Mouse (Mus musculus) limb, embryonic 12.5 days (tissue): ENCODE measurements around the gene Ell. TPM values are rescaled to one million over a fixed set of nuclear protein-coding genes. Genes with fewer than 3 reads are reported as not detected.

Experiments
- ATAC-seq: fragments of 200-750 bp; cut with Nextera tagmentation; 2 replicates; pipeline ENCODE4 v1.8.0; 2017; ENCODE audit warnings: low read depth, moderate TSS enrichment; ENCODE audit not compliant: insufficient number of reproducible peaks, insufficient read depth, low FRiP score, low TSS enrichment
- H3K27ac ChIP-seq: fragments of 300-500 bp; sonication (generic); 2 replicates; pipeline ENCODE4 v1.5.1; 2016; ENCODE audit warnings: mild to moderate bottlenecking, moderate library complexity
- H3K27me3 ChIP-seq: fragments of 300-500 bp; sonication (generic); 2 replicates; pipeline ENCODE4 v1.6.1; 2016; ENCODE audit warnings: mild to moderate bottlenecking, moderate library complexity
- H3K36me3 ChIP-seq: fragments of 300-500 bp; sonication (generic); 2 replicates; pipeline ENCODE4 v1.6.1; 2016; ENCODE audit warnings: mild to moderate bottlenecking, moderate library complexity
- H3K4me1 ChIP-seq: fragments of 300-500 bp; sonication (generic); replicated peaks from 2 replicates; pipeline ENCODE4 v1.6.1; 2016
- H3K4me2 ChIP-seq: fragments of 300-500 bp; sonication (generic); 2 replicates; pipeline ENCODE4 v1.6.1; 2016; ENCODE audit warnings: mild to moderate bottlenecking, moderate library complexity
- H3K4me3 ChIP-seq: fragments of 300-500 bp; sonication (generic); replicated peaks from 2 replicates; pipeline ENCODE4 v1.5.1; 2016; ENCODE audit warnings: mild to moderate bottlenecking
- H3K9ac ChIP-seq: fragments of 300-500 bp; sonication (generic); replicated peaks from 2 replicates; pipeline ENCODE4 v1.6.1; 2016; ENCODE audit warnings: mild to moderate bottlenecking, moderate library complexity
- H3K9me3 ChIP-seq: fragments of 300-500 bp; sonication (generic); 2 replicates; pipeline ENCODE4 v1.6.1; 2016; ENCODE audit warnings: mild to moderate bottlenecking, moderate library complexity
- WGBS: fragments of 180-500 bp; shearing (Covaris S2); methylation state at CpG from one replicate; pipeline ENCODE4 v1.1.7; 2016; 5-methylcytosine and 5-hydroxymethylcytosine counted together
- polyA plus RNA-seq: library from polyadenylated mRNA; unstranded; fragments of >200 nt; fragmentation: Nextera tagmentation; extraction: Ambion mirVana; gene quantifications from 2 replicates; pipeline ENCODE4 v1.2.1, GENCODE M21; 2016

Gene Ell
- polyA plus RNA-seq, 1 experiment from 2014 or later: 18.7 TPM

DNA sequence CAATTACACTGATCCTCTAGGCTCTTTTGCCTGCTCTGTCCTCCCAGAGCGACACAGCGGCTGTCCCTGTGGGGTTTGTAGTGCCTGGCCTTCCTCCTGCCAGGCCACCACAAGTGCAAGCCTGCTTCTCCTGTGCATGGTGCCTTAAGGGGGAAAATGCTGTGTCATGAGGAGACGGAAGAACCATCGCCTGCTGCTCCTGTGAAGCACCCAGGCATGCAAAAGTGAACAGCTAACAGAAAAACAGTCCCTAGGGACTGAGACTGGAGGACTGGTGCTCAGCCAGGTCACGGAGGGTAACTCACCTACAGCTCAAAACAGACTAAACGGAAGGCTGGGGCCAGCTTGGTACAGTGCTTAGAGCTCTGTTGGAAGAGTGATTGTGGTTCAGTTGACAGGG lies 96.3 kb downstream of the Ell start:
- H3K27me3 ChIP-seq: peaks cover 23% of the 10 kb centered on the region
- H3K27ac ChIP-seq: no peak overlapping the region
- H3K9me3 ChIP-seq: no peaks in the 10 kb centered on the region
- H3K4me2 ChIP-seq: no peak overlapping the region
- 77% methylated on average over 6 of the region's 6 CpGs for WGBS
- H3K4me1 ChIP-seq: peaks cover 38% of the 10 kb centered on the region
- no peak overlapping the region for H3K9ac ChIP-seq
- no peak for ATAC-seq
- H3K4me3 ChIP-seq: no peak overlapping the region
- no peaks in the 10 kb centered on the region for H3K36me3 ChIP-seq

DNA sequence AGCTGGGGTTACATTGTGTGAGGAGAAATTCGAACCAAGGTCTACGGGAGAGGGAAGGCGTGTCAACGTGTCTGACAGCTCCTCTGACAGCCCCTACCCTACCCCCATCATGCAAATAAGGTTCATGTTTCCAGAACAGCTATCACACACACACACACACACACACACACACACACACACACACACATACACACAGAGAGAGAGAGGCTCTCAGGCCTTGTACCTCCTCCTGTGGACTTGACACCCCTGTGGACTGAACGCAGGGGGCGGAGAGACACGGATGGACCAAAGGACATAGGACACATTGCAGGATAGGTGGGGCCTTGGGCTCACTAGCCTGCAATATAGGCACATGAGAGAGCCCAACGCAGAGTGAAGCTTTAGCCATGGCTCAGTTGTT lies 97.6 kb downstream of the Ell start:
- Histone ChIP-seq H3K36me3 (no peaks in the 10 kb centered on the region), H3K9ac (no peak overlapping the region), H3K4me2 (no peak overlapping the region), H3K4me3 (no peak overlapping the region), H3K27me3 (peaks cover 10% of the 10 kb centered on the region), H3K4me1 (peaks cover 27% of the 10 kb centered on the region), H3K9me3 (no peaks in the 10 kb centered on the region), H3K27ac (no peak overlapping the region)
- no peak for ATAC-seq
- WGBS: 55% methylated on average over 8 of the region's 8 CpGs

DNA sequence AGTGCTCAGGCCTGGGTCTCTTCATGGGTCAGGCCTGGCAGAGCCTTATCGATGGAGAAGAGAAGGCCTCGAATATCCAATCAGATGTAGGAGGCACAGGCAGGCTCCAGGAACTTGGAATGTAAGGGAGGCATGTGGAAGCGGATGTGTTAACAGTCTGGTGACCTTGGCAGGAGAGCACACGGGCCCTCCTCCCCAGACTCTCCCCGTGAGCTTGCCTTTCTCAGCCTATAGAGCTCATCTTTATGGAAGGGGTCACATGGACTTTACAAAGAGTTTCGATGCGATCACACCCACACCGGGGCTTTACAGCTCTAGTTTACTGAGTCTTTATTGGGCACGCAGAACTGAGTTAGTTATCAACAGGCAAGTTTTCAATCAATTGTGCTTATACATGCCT lies 99.5 kb downstream of the Ell start:
- H3K27me3 ChIP-seq: no peaks in the 10 kb centered on the region
- 67% methylated on average over 9 of the region's 9 CpGs for WGBS
- H3K27ac ChIP-seq: no peak overlapping the region
- no peaks in the 10 kb centered on the region for H3K36me3 ChIP-seq
- H3K4me3 ChIP-seq: no peak overlapping the region
- peaks cover 26% of the 10 kb centered on the region for H3K4me1 ChIP-seq
- ATAC-seq: no peak
- H3K9ac ChIP-seq: no peak overlapping the region
- no peaks in the 10 kb centered on the region for H3K9me3 ChIP-seq
- no peak overlapping the region for H3K4me2 ChIP-seq

Other genes starting within 250 kb of the Ell start
- gene Ddx49, start 237.0 kb upstream of the Ell start, polyA plus RNA-seq: 52.0 and 54.9 TPM in 2 replicates
- gene Cope, start 236.9 kb upstream of the Ell start, polyA plus RNA-seq: 269 and 288 TPM in 2 replicates
- 7.9 and 8.8 TPM in 2 replicates for gene Cers1, start 223.7 kb upstream of the Ell start, polyA plus RNA-seq
- gene Gdf1, start 209.6 kb upstream of the Ell start, polyA plus RNA-seq: 3.7 and 4.2 TPM in 2 replicates
- gene Upf1, start 186.2 kb upstream of the Ell start, polyA plus RNA-seq: 32.5 and 34.3 TPM in 2 replicates
- gene Comp, start 165.9 kb upstream of the Ell start, polyA plus RNA-seq: 2.8 and 5.8 TPM in 2 replicates
- gene Crtc1, start 99.9 kb upstream of the Ell start, polyA plus RNA-seq: 18.4 and 24.8 TPM in 2 replicates
- gene Klhl26, start 62.5 kb upstream of the Ell start, polyA plus RNA-seq: 26.8 and 27.3 TPM in 2 replicates
- gene Tmem59l, start 52.1 kb upstream of the Ell start, polyA plus RNA-seq: 17.5 and 22.1 TPM in 2 replicates
- 82.4 and 105 TPM in 2 replicates for gene Crlf1, start 46.3 kb upstream of the Ell start, polyA plus RNA-seq
- 142 and 151 TPM in 2 replicates for gene Rex1bd, start 32.7 kb upstream of the Ell start, polyA plus RNA-seq
- gene Uba52, start 28.7 kb upstream of the Ell start, polyA plus RNA-seq: 882 and 891 TPM in 2 replicates
- gene Fkbp8, start 11.7 kb upstream of the Ell start, polyA plus RNA-seq: 280 and 286 TPM in 2 replicates
- 50.3 and 50.7 TPM in 2 replicates for gene Kxd1, start 11.5 kb upstream of the Ell start, polyA plus RNA-seq
- 177 and 180 TPM in 2 replicates for gene Isyna1, start 54.9 kb downstream of the Ell start, polyA plus RNA-seq
- 137 and 151 TPM in 2 replicates for gene Ssbp4, start 69.4 kb downstream of the Ell start, polyA plus RNA-seq
- 0.76 and 1.2 TPM in 2 replicates for gene Lrrc25, start 76.7 kb downstream of the Ell start, polyA plus RNA-seq
- gene Gdf15, start 93.0 kb downstream of the Ell start, polyA plus RNA-seq: 0.15 TPM in 1 of 2 replicates, not detected in the other
- 45.7 and 53.9 TPM in 2 replicates for gene Pgpep1, start 120.9 kb downstream of the Ell start, polyA plus RNA-seq
- gene Lsm4, start 133.8 kb downstream of the Ell start, polyA plus RNA-seq: 335 and 339 TPM in 2 replicates
- gene Jund, start 159.5 kb downstream of the Ell start, polyA plus RNA-seq: 117 and 121 TPM in 2 replicates
- gene Iqcn, start 164.0 kb downstream of the Ell start, polyA plus RNA-seq: not detected in 2 replicates
- gene Gm3336, start 179.1 kb downstream of the Ell start, polyA plus RNA-seq: not detected in 2 replicates
- gene Pde4c, start 184.3 kb downstream of the Ell start, polyA plus RNA-seq: 0.24 and 0.33 TPM in 2 replicates
- 13.7 and 13.8 TPM in 2 replicates for gene Rab3a, start 215.2 kb downstream of the Ell start, polyA plus RNA-seq
- 25.8 and 29.0 TPM in 2 replicates for gene Mpv17l2, start 221.5 kb downstream of the Ell start, polyA plus RNA-seq
- 80.2 and 80.6 TPM in 2 replicates for gene Pik3r2, start 237.3 kb downstream of the Ell start, polyA plus RNA-seq